Mouse (Mus musculus): Measurements from ENCODE around the gene Zfp266.
A peak's percentile ranks its signal among the peaks of the same experiment; 100 is the strongest.
"Not testable (repeated sequence)": the region's sequence is repeated elsewhere in the genome, so short reads cannot be mapped to it uniquely, and the experiment has no call there.

Gene Zfp266

DNA sequence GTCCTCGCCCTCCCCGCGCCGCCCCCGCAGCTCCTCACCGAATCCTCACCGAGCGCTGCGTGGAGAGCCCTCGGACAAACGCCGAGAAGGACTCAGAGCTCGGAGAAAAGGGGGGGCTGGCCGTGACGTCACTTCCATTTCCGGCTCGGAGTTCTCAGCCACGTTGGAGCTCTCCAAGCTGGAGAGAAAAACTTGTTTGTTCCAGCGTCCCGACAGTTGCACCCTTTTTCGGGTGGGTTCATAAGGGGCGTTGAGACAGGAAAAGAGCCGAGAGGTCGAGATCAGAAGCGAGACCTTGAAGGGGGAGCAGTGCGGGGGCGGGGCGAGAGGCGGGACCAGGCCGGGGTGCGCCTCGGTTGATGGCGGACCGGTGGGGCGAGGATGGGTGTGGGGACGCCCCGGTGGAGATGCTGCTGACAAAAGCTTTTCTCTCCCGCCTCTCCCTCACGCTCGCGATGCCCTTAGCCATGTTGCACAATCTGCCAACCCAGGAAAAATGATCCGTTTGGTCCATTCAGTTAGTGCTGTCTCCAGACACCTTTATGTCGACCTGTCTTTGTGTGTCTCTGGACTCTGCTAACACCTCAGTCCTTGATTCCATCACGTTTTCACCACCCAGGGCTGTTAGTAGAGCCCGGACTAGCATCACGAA, at the start of gene Zfp266:
Gene Zfp266, minus strand, starts transcription at position 112 of the 652 bp plus-strand sequence.
- DNase-seq, result peak; percentile 96

GRCm38 (mm10) chr9:20565326-20566030, 44.3 kb upstream of the Zfp266 start:
- DNase-seq, result not testable (repeated sequence)

DNA sequence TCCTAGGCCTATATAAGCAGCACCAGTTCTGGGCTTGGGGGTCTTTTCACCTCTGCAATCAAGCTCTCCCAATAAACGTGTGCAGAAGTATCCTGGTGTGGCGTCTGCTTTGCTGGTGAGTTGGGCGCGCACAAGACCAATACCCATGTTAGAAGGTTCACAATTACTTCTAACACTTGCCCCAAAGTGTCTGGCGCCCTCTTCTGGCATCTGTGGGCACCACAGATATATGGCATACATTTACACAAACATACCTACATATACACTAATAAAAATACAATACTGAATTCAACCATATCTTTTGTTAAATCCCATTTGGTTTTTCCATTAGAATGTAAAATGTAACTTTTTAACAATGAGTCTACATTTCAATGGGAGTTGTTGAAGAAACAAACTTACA, 41.0 kb upstream of the Zfp266 start:
- DNase-seq, result no peak

DNA sequence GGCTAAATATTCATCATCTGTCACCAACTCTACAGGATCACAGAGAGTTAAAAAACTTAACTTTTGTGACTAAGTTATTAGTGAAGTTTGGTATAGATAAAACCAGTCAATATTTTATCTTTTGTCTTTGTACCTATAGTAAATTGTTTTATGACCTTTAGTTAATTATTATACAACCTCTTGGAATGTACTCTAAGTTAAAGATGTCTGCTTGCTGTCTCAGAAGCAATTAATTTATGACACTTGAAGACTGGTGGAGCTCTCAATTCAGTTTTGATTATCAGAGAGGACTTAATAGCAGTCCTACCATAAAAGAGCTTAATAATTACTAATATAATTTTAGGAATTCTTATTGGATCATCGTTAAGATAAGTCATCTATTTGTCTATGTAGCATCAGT, 31.5 kb upstream of the Zfp266 start:
- DNase-seq, result no peak

- DNase-seq, result no peak
Measured at GRCm38 (mm10) chr9:20551781-20552275, 30.6 kb upstream of the Zfp266 start.

GRCm38 (mm10) chr9:20545151-20545550, 23.9 kb upstream of the Zfp266 start:
- peak; percentile 36 for DNase-seq

DNA sequence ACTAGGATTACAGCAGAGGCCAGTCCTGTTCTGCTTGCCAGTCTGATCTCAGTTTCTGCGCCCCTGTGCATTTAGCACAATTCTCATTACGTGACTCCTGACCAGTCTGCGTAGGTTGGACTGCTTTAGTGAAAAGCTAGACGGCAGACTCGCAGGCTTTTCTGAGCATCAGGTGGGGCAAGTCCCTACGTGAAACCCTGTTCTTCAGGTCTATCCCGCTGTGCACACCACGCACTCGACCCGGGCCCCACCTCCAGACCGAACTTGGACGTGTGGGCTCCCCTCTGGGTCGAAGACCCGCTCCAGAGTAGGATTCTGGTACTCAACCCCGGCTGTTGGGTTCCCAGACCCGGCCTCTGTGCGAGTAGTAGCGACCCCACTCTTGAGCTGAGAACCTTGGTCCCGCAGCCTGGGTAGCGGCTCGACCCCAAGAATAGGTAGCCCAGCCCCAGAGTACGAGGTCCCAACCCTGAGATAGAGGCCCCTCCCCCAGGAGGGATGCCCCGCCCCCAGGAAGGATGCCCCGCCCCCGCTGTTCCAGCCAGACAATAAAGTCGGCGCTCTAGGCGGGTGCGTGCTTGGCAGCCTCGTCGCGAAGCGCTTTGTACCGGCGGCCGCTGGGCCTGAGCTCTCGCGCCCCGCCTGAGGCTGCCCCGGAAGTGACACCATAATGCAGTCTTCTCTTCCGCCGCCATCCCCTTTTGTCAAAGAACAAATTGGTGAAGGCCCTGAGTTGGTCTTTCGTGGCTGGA, 23.0 kb upstream of the Zfp266 start:
- DNase-seq, result peak; percentile 92

- no peak for DNase-seq
Measured at GRCm38 (mm10) chr9:20543496-20543895, 22.3 kb upstream of the Zfp266 start.

DNA sequence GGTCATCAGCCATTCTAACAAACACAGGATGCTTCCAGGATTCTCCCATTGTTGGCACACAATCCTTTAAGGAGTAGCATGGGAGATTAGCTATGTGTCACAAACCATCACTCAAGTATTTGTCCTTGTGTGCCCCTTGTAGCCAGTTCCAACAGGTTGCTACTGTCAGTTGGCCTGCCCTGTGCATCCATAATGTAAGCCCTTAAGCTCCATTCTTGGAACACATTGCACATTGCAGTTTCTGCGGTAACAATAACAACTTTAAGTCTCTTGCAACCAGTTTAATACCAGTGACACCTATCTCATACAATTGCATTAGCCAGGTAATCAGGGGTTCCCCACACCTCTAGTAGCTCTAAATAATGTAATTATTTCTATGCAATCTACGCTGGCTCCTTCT, 15.4 kb upstream of the Zfp266 start:
- no peak for DNase-seq

GRCm38 (mm10) chr9:20534326-20534926, 13.2 kb upstream of the Zfp266 start:
- no peak for DNase-seq

- DNase-seq, result no peak
Measured at GRCm38 (mm10) chr9:20520531-20521210, 546 bp downstream of the Zfp266 start.

DNA sequence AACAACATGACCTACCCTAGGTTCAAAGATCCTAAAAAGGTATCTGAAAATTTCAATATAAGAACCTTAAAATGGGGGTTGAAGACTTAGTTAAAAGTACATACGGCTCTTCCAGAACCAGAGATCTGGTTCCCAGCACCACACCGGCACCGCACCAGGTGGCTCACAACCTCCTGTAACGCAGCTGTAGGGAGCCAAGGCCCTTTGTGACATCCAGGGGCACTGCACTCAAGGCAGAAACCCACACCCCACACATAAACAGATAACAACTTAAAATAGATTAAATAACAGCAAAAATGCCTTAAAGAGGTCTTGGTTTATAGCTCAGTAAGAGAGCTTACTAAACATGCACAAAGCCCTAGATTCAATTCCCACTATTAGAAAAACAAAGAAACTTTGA, 1.3 kb downstream of the Zfp266 start:
- no peak for DNase-seq

- DNase-seq, result no peak
Measured at GRCm38 (mm10) chr9:20518708-20519107, 2.5 kb downstream of the Zfp266 start.

DNA sequence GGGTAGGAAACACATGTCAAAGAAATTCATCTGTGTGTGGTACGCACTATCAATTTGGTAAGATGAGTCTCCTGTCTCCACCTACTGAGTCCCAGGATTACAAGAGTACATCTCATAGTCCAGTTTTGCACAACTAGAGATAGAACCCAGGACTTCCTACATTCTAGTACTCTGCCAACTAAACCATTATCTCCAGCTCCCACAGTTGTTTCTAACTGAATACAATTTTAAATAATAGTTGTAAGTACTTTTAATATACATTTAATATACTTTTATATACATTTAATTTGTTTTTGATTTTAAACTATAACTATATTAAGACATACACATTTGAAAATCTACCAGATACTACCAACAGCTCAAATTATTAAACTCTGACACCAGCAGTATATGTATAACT, 3.5 kb downstream of the Zfp266 start:
- DNase-seq, result no peak

GRCm38 (mm10) chr9:20514016-20514415, 7.2 kb downstream of the Zfp266 start:
- DNase-seq, result no peak

DNA sequence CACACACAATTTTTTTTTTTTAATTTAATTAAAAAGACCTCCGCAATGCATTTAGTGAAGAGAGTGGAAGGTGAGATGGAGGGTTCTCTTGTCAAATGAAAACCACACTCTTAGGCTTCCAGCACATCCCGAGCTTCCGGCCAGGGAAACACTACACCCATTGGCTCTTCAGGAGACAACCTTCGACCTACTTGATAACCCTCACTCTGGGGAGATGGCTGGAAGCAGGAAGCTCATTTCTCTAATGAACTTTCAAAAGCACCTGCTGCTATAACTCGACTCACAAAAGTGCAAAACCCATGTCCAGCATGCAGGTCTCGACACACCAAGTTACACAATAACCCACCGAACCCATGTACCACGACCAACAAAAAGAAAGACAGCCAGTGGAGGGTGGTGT, 8.5 kb downstream of the Zfp266 start:
- no peak for DNase-seq

DNA sequence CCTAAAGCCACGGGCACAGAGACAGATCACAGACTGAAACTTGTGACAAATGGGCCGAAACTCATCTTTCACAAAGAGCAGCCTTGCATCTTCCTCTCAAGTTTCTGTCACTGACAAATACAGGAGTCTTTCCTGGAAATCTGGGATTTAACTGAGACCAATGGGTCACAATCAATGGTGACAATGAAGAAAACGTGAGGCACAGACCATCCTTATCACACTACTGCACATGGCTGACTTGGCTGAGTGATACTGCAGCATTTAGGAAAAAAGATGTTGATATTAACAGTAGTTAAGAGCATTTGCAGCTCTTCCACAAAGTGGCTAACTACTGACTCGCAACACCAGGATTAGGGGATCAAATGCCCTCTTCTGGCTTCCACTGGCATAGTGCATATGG, 9.6 kb downstream of the Zfp266 start:
- DNase-seq, result no peak

- no peak for DNase-seq
Measured at GRCm38 (mm10) chr9:20510346-20510745, 10.9 kb downstream of the Zfp266 start.

DNA sequence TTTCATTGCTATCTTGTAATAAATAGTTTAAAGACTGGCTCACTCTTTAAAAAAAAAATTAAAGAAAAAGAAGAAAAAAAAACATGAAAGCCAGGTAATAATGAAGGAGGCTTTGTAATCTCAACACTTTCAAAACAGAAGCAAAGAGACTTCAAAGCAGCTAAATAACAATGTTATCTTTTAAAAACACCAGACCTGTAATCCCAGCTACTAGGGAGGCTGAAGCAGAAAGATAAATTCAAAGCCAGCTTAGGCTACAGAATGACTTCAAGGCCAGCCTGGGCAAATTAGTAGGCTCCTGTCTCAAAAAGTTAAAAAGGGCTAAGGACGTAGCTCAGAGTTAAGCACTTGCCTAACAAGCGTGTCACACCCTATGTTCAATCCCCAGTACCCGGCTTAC, 11.5 kb downstream of the Zfp266 start:
- no peak for DNase-seq

DNA sequence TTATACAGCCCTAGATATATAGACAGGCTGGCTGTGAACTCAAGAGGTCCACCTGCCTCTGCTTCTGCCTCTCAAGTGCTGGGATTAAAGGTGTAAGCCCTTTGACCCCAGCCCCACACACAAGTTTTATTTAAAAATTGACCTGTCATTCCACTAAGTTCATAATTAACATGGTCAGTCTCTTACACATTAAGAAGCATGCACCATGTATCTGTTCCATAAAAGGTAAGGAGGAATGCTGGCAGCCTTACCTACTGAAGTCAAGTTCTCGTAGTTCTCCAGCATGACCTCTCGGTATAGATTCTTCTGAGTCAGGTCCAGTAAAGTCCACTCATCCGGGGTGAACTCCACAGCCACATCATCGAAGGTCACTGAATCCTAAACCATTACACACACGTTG, 16.4 kb downstream of the Zfp266 start:
- peak; percentile 23 for DNase-seq

DNA sequence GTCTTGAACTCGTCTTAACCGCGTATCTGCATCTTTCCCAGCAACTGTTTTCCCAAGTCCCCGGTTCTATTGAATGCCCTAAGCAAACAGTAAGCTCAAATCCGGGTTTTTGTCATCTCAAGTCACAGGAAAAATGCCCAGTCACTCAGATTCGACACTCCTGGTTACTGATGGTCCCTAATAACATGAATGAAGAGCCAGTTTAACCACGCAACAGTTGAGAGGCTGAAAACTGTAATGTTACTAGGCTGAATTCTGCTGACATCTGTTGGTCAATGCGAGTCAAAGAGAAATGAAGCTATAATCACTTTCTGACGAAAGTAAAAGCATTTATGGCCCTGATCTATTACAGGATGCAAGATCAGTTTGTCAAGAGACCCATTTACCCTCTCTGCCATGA, 27.9 kb downstream of the Zfp266 start:
- DNase-seq, result no peak

DNA sequence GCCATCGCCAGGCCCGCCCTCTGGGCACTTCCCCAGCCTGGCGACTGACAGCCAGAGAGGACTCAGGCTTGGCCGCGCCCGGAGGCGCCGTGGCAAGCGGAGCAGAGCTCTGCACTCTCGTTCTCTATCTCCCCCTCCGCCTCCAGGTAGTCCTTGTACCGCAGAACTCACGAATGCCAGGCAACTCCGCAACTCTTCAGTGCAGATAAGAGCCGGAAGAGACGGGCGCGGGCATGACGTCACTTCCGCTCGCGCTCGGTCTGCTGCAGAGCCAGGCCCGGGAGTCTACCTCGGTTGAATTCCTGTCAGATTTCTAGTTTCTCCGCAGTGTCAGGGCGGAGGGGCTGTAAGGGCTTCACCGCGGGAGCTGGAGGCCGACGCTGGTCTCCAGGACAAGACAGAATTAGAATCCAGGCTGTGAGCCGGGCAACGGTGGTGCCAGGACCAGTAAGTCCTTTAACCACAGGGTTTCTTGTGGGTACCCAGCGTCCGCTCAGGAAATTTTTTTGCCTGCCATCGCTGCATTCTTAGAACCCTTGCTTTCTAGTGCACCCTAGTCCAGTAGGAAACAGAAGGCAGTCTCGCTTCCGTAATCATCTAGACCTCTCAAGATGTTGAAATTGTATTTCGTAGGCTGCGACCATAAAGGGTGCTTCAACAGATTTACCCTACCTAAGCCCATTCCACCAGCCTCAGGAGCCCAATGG, 28.5 kb downstream of the Zfp266 start, which contains the start of gene Zfp426:
Gene Zfp426, minus strand, starts transcription at position 220 of the 707 bp plus-strand sequence.
- peak; percentile 92 for DNase-seq
